Mouse (Mus musculus) heart, embryonic 11.5 days (tissue): ENCODE results near the gene Fbxo21. TPM values are rescaled to one million over a fixed set of nuclear protein-coding genes. Genes with fewer than 3 reads are reported as not detected.

ENCODE experiments used
- ATAC-seq: fragments of 200-750 bp; cut with Nextera tagmentation; replicated peaks from 2 replicates; pipeline ENCODE4 v1.8.0; 2017; ENCODE audit warnings: moderate library complexity; ENCODE audit not compliant: insufficient number of reproducible peaks, low FRiP score, low TSS enrichment
- H3K27ac ChIP-seq: fragments of 300-500 bp; sonication (generic); 2 replicates; pipeline ENCODE4 v1.5.1; 2014; ENCODE audit warnings: mild to moderate bottlenecking, low read depth, low read length
- H3K27me3 ChIP-seq: fragments of 300-500 bp; sonication (generic); 2 replicates; pipeline ENCODE4 v1.6.1; 2014; ENCODE audit warnings: mild to moderate bottlenecking, low read length, mixed read lengths; ENCODE audit not compliant: control insufficient read depth, insufficient read depth
- H3K36me3 ChIP-seq: fragments of 300-500 bp; sonication (generic); 2 replicates; pipeline ENCODE4 v1.6.1; 2014; ENCODE audit warnings: mild to moderate bottlenecking, low read length, moderate library complexity, mixed read lengths; ENCODE audit not compliant: control insufficient read depth, insufficient read depth
- H3K4me1 ChIP-seq: fragments of 300-500 bp; sonication (generic); 2 replicates; pipeline ENCODE4 v1.6.1; 2014; ENCODE audit warnings: low read length; ENCODE audit not compliant: control insufficient read depth, insufficient read depth
- H3K4me2 ChIP-seq: fragments of 300-500 bp; sonication (generic); 2 replicates; pipeline ENCODE4 v1.6.1; 2014; ENCODE audit warnings: mild to moderate bottlenecking, moderate library complexity
- H3K4me3 ChIP-seq: fragments of 300-500 bp; sonication (generic); 2 replicates; pipeline ENCODE4 v1.5.1; 2014; ENCODE audit warnings: low read depth, low read length
- H3K9ac ChIP-seq: fragments of 300-500 bp; sonication (generic); 2 replicates; pipeline ENCODE4 v1.6.1; 2014; ENCODE audit warnings: mild to moderate bottlenecking, low read depth, low read length, moderate library complexity
- H3K9me3 ChIP-seq: fragments of 300-500 bp; sonication (generic); replicated peaks from 2 replicates; pipeline ENCODE4 v1.6.1; 2016; ENCODE audit warnings: low read length; ENCODE audit not compliant: control insufficient read depth
- WGBS: fragments of 180-500 bp; shearing (Covaris S2); extraction: QIAGEN DNeasy Blood & Tissue Kit; methylation state at CpG from one replicate; pipeline ENCODE4 v1.1.7; 2014; ENCODE audit not compliant: insufficient replicate concordance; 5-methylcytosine and 5-hydroxymethylcytosine counted together
- polyA plus RNA-seq: library from polyadenylated mRNA; unstranded; fragments of >200 nt; fragmentation: Nextera tagmentation; extraction: Ambion mirVana; gene quantifications from 2 replicates; pipeline ENCODE4 v1.2.1, GENCODE M21; 2014

The Fbxo21 gene
- polyA plus RNA-seq, 1 experiment from 2014 or later = 46.2 TPM

DNA sequence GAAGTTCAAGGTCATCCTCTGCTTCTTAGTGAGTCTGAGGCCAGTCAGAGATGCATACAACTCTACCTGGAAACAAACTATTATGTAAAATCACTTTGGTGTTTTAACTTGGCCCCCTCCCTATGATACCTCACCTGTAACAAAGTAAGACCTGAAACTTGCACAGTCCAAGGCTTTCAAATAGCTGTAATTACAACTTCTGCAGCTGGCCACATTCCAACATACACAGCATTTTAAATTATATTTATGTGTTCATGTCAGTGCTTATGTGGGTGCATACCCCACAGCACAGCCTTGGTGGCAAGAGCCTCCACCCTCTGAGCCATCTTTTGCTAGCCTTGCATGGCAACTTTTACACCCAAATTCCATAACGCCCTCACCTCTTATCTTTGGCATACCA, 58.1 kb downstream of the Fbxo21 start:
- no peak overlapping the region for H3K27ac ChIP-seq
- H3K4me3 ChIP-seq = no peak overlapping the region
- H3K4me2 ChIP-seq = no peak overlapping the region
- peaks cover 8% of the 10 kb centered on the region for H3K27me3 ChIP-seq
- peaks cover 28% of the 10 kb centered on the region for H3K4me1 ChIP-seq
- H3K9me3 ChIP-seq = no peaks in the 10 kb centered on the region
- ATAC-seq = no peak
- WGBS = 87% methylated on average over 1 of the region's 1 CpGs
- no peaks in the 10 kb centered on the region for H3K36me3 ChIP-seq
- no peak overlapping the region for H3K9ac ChIP-seq

GRCm38 (mm10) chr5:118035786-118036185, 59.3 kb downstream of the Fbxo21 start:
- H3K27me3 ChIP-seq = no peaks in the 10 kb centered on the region
- no peak overlapping the region for H3K4me3 ChIP-seq
- H3K9me3 ChIP-seq = no peaks in the 10 kb centered on the region
- no peak overlapping the region for H3K4me2 ChIP-seq
- H3K36me3 ChIP-seq = no peaks in the 10 kb centered on the region
- H3K27ac ChIP-seq = no peak overlapping the region
- 48% methylated on average over 3 of the region's 3 CpGs for WGBS
- no peak overlapping the region for H3K9ac ChIP-seq
- no peak for ATAC-seq
- H3K4me1 ChIP-seq = peaks cover 24% of the 10 kb centered on the region

- Histone ChIP-seq H3K4me3 (no peak overlapping the region), H3K4me2 (peak overlapping the region; percentile 47), H3K27ac (no peak overlapping the region), H3K36me3 (no peaks in the 10 kb centered on the region), H3K27me3 (no peaks in the 10 kb centered on the region), H3K9ac (no peak overlapping the region; the same call in 1 of the 2 replicates), H3K9me3 (no peaks in the 10 kb centered on the region), H3K4me1 (peaks cover 16% of the 10 kb centered on the region)
- 0 out of 2 replicates have a peak, but pooled peaks have one; percentile 35 for ATAC-seq
- WGBS = 38% methylated on average over 25 of the region's 25 CpGs
Measured at GRCm38 (mm10) chr5:118036888-118037797, 60.6 kb downstream of the Fbxo21 start.

DNA sequence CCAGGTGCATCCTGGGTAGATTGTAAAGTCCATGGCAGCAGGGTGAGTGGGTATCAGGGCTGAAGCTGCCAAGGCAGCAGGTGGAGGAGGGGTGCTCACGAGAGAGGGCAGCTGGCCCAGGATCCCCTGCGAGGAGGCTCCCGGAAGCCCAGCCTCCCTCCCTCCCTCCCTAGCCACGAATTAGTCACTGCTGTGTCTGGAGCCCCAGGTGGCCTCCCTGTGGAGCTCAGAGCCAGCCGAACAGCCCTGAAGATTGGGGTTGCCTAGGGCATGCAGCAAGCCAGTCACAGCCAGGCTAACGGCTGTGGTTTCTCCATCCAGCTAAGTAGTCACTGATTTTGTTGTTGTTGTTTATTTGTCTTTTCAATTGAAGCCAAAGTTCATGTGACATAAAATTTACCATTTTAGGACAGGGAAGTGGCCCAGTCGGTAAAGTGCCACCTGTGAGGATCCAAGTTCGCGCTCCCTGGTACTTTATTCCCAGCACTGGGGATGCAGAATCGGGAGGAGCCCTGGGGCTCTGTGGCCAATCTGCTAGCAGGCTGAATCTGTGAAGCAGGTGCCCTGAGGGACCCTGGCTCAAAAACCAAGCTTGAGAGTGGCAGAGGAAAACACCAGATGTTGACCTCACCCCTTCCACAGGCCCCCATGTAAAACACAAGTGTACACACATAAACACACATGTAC, 61.4 kb downstream of the Fbxo21 start:
- Histone ChIP-seq H3K4me3 (0 out of 2 replicates have a peak overlapping the region, but pooled peaks have one; percentile 9), H3K9me3 (no peaks in the 10 kb centered on the region), H3K36me3 (no peaks in the 10 kb centered on the region), H3K9ac (no peak overlapping the region; the same call in 1 of the 2 replicates), H3K27ac (no peak overlapping the region), H3K4me2 (peak overlapping the region; percentile 47), H3K27me3 (no peaks in the 10 kb centered on the region), H3K4me1 (peaks cover 16% of the 10 kb centered on the region)
- peak; percentile 65; the same call in 1 of the 2 replicates for ATAC-seq
- 8% methylated on average over 10 of the region's 10 CpGs for WGBS

DNA sequence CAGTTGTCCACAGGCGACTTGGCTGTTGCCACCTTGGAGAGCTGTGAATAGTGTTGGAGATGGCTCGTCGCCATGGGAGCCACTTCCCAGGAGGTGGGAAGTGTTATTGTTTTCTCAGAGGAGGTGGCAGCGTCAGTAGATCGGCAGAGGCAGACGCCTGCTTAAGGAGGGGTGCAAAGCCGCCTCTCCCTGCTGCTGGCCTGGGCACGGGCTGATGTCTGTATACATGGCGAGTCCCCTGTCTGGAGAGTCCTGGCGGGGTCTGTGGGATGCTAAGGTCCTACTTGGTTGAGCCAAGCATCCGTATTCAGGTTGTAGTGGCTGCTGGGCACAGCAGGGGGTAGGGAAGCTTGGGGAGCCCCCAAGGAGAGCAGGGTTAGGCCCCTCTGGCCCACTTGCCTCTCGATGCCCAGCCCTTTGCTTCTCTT, 62.7 kb downstream of the Fbxo21 start:
- H3K4me1 ChIP-seq = peaks cover 7% of the 10 kb centered on the region; the same call in 1 of the 2 replicates
- no peak overlapping the region for H3K9ac ChIP-seq
- H3K9me3 ChIP-seq = no peaks in the 10 kb centered on the region
- H3K27ac ChIP-seq = no peak overlapping the region
- WGBS = 27% methylated on average over 12 of the region's 12 CpGs
- no peak for ATAC-seq
- no peak overlapping the region for H3K4me2 ChIP-seq
- H3K36me3 ChIP-seq = no peaks in the 10 kb centered on the region
- no peak overlapping the region for H3K4me3 ChIP-seq
- H3K27me3 ChIP-seq = no peaks in the 10 kb centered on the region

- H3K4me1 ChIP-seq = 0 out of 2 replicates have a peak, but pooled peaks cover 2% of the 10 kb centered on the region
- WGBS = 88% methylated on average over 6 of the region's 6 CpGs
- H3K9me3 ChIP-seq = no peaks in the 10 kb centered on the region
- no peak overlapping the region for H3K27ac ChIP-seq
- no peak overlapping the region for H3K4me3 ChIP-seq
- no peak overlapping the region for H3K4me2 ChIP-seq
- no peaks in the 10 kb centered on the region for H3K27me3 ChIP-seq
- H3K9ac ChIP-seq = no peak overlapping the region
- no peaks in the 10 kb centered on the region for H3K36me3 ChIP-seq
- ATAC-seq = no peak
Measured at GRCm38 (mm10) chr5:118042599-118042998, 66.1 kb downstream of the Fbxo21 start.

DNA sequence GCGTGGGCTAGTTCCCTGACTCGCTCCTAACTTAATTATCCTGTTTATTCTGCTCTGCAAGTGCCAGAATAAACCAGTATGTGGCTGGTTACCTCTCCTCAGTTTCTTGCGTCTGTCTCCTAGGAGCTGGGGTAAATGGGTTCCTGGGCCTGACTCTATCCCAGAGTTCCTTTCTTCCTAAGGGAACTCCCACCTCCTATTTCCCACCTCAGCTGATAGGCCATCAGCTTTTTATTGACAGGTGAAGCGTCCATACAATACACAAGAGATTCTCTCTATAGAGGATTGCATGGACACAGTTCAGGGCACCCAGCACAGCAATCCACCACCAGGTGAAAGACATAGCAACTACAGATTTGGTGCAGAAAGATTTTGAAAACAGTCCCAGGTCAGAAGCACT, 67.2 kb downstream of the Fbxo21 start:
- Histone ChIP-seq H3K9me3 (no peaks in the 10 kb centered on the region), H3K9ac (no peak overlapping the region), H3K36me3 (no peaks in the 10 kb centered on the region), H3K4me3 (no peak overlapping the region), H3K27me3 (no peaks in the 10 kb centered on the region), H3K27ac (no peak overlapping the region), H3K4me2 (no peak overlapping the region), H3K4me1 (no peaks in the 10 kb centered on the region)
- WGBS = 79% methylated on average over 4 of the region's 4 CpGs
- no peak for ATAC-seq

DNA sequence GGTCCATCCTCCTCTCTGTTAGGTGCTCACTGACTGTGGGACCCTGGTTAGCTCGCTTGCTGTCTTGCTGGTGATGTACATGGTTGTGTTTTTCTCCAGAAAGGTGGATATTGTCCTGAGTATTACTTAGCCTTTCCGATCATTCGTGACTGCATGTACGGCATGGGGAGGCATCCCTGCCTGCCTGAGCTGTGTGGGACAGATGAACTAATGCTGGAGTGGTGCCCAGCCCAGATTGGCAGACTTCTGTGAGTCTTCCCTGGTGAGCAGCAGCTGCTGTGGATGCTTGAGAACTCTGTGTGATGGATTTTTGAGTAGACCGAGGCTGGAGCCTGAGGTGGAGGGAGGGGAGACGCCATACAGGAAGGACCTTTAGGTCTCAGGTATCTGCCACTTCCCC, 68.4 kb downstream of the Fbxo21 start:
- Histone ChIP-seq H3K4me1 (no peaks in the 10 kb centered on the region), H3K9me3 (no peaks in the 10 kb centered on the region), H3K4me2 (no peak overlapping the region), H3K27me3 (no peaks in the 10 kb centered on the region), H3K36me3 (no peaks in the 10 kb centered on the region), H3K27ac (no peak overlapping the region), H3K9ac (no peak overlapping the region), H3K4me3 (no peak overlapping the region)
- WGBS = 86% methylated on average over 6 of the region's 6 CpGs
- ATAC-seq = no peak
